Mouse (Mus musculus): ENCODE data around the gene Tcp10c. TPM values are rescaled to one million over a fixed set of nuclear protein-coding genes. Genes with fewer than 3 reads are reported as not detected.
"Not testable (repeated sequence)": the region's sequence is repeated elsewhere in the genome, so short reads cannot be mapped to it uniquely, and the experiment has no call there.

Gene Tcp10c
- polyA plus RNA-seq, 1 experiment from 2014 or later, result not detected

DNA sequence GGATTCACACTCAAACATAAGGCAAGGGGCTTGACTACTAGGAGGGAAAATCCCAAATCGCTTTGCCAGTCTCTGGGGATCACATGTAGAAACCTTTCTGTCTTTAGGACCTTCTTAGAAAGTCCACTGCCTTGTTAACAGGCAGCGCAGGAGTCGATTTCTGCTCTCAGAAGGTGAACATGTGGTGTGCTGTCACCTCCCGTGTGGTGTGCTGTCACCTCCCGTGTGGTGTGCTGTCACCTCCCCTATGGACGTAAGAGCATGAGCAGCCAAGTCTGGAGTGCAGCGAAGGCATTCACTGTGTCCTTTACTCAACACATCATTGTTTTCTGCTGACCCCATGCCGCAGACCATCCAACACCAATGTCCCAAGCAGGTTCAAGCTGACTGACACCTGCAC is 1.1 kb upstream of the Tcp10c start:
- not testable (repeated sequence) for H3K36me3 ChIP-seq (replicated peaks); H3K4me2 ChIP-seq; H3K4me3 ChIP-seq; H3K27ac ChIP-seq; ATAC-seq (replicated peaks); H3K27me3 ChIP-seq (replicated peaks); H3K4me1 ChIP-seq; H3K9ac ChIP-seq; H3K9me3 ChIP-seq
- WGBS, result 88% methylated on average over 8 of the region's 8 CpGs

DNA sequence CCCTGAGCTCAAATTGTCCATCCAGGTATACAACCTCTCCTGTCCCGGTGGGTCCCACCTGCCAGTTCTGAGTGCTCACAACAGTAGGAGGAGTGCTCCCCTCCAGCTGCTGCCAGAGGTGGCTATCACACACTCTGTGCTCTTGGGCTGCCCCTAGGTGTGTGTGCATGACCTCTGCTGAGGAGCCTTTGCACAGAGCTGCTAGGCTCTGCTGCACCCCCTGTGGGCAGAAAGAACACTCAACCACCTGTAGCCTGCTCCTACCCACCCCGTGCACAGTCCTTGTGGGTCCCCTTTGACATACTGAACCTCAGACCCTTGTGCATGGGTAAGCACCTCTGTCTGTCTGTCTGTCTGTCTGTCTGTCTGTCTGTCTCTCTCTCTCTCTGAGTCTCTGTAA is 8.1 kb downstream of the Tcp10c start:
- H3K4me1 ChIP-seq; H3K27ac ChIP-seq; H3K36me3 ChIP-seq (replicated peaks); H3K4me3 ChIP-seq; H3K9ac ChIP-seq; H3K4me2 ChIP-seq; H3K27me3 ChIP-seq (replicated peaks): not testable (repeated sequence)
- ATAC-seq (replicated peaks), result peak; percentile 50; the same call in 1 of the 2 replicates
- WGBS, result 84% methylated on average over 2 of the region's 2 CpGs
- H3K9me3 ChIP-seq, result peaks cover 10% of the 10 kb centered on the region; the same call in 1 of the 2 replicates

DNA sequence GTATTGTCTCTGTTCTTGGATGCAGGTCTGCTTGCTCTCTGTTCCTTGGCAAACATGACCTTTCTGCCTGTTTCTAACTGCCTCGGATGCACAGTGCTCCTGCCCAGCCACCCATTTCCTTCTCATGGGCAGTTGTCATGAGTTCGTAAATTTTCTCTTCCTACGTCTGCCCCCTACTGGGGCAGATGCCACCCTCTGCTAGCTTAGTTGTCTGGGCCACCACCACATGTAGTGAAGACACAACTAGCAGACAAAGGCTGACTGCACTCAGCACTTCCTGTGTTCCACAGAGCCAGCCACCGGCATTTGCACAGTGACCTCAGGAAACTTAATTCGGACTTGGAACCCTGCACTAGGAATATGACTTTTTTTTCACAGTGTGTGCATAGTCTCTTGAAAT is 9.4 kb downstream of the Tcp10c start:
- not testable (repeated sequence) for H3K27me3 ChIP-seq (replicated peaks); ATAC-seq (replicated peaks); H3K9ac ChIP-seq; H3K4me3 ChIP-seq; H3K4me1 ChIP-seq; H3K4me2 ChIP-seq; H3K27ac ChIP-seq; H3K36me3 ChIP-seq (replicated peaks)
- WGBS, result 93% methylated on average over 4 of the region's 5 CpGs
- H3K9me3 ChIP-seq, result peaks cover 12% of the 10 kb centered on the region; the same call in 1 of the 2 replicates

DNA sequence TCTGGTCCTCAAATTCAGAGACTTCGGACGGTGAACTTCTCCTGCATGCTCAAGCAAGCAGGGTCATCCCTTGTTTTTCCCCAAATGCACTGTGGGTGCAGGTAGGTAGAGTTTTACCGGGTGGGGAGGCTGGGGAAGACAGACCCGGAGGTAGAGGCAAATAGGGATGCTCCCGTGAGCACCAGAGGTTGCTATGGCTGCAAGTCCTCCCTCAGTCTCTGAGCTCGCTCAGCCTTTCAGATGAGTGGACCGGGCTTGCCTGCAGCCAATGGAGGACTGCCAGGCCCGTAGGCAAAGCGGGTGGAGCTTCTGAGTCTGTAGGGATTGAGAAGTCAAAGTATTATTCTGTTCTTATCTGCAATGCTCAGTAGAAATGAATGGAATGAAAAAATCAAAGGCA is 9.8 kb downstream of the Tcp10c start:
- WGBS, result 85% methylated on average over 9 of the region's 9 CpGs
- H3K4me3 ChIP-seq; ATAC-seq (replicated peaks): not testable (repeated sequence)

DNA sequence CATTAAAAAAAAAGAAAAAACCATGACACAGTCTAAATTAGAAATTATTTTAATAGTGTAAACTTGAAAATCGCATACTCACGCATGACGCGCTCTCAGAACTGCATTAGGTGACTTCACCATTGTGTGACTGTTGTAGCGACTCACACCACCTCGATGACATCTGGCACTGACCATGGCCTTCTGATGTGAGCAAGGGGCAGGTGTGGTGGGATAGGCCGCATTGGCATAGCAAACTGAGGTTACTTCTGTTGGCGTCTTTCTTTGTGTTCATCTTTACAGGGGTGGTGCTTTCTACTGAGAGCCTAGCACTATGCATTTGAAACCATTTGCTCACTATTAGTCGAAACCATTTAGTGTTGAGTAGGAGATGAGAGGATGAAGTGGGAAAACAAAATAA is 12.8 kb downstream of the Tcp10c start:
- not testable (repeated sequence) for H3K27me3 ChIP-seq (replicated peaks); H3K4me3 ChIP-seq; H3K36me3 ChIP-seq (replicated peaks); H3K27ac ChIP-seq; H3K9ac ChIP-seq; H3K4me2 ChIP-seq; H3K9me3 ChIP-seq; H3K4me1 ChIP-seq; ATAC-seq (replicated peaks)
- 94% methylated on average over 9 of the region's 9 CpGs for WGBS

More for the DNA sequence above, 9.8 kb downstream of the Tcp10c start:
- not testable (repeated sequence) for H3K9ac ChIP-seq; H3K36me3 ChIP-seq (replicated peaks); H3K27me3 ChIP-seq (replicated peaks); H3K4me1 ChIP-seq; H3K4me2 ChIP-seq; H3K27ac ChIP-seq
- H3K9me3 ChIP-seq, result peaks cover 12% of the 10 kb centered on the region; the same call in 1 of the 2 replicates

DNA sequence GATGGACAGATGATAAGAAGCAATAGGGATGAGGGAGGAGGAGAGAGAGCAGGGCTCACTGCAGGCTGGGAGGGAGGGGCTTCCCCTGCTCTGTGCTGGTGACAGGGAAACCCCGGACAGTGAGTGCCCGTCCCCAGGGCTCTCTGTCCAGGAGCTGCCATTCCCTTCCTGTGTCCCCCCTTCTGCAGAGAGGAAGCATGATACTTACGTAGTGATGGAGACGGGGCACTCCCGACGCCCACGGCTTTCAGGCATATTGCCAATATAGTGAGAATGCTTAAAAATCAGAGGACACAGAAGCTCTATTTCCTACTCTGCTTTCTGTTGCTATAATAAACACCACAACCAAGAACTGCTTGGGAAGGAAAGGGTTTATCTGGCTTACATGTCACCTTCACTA is 14.3 kb downstream of the Tcp10c start:
- H3K36me3 ChIP-seq (replicated peaks); H3K4me3 ChIP-seq; H3K27me3 ChIP-seq (replicated peaks); H3K9me3 ChIP-seq; H3K4me1 ChIP-seq; H3K4me2 ChIP-seq; H3K9ac ChIP-seq; H3K27ac ChIP-seq; ATAC-seq (replicated peaks): not testable (repeated sequence)
- WGBS, result 90% methylated on average over 7 of the region's 7 CpGs

DNA sequence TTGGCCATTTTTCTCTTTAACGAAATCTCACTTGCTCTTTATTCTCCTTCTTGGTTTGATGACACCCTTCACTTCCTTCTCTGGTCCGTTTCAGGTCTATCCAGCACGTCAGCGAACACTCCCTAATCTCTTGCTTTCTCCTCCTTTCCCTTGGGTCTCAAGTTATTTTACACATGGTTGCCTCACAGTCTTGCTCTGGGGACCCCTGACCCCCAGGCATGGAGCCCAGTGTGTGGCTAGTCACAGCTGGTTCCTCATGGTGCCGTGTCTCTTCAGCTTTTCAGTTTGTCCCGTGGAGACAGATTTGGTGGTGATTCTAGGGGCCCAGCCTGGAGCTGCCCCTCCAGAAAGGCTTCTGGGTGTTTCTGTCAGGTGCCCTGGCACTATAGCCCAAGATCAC is 16.4 kb downstream of the Tcp10c start:
- not testable (repeated sequence) for H3K4me2 ChIP-seq; H3K27ac ChIP-seq; H3K27me3 ChIP-seq (replicated peaks); H3K9ac ChIP-seq; H3K9me3 ChIP-seq; H3K4me3 ChIP-seq; ATAC-seq (replicated peaks); H3K36me3 ChIP-seq (replicated peaks); H3K4me1 ChIP-seq
- 76% methylated on average over 6 of the region's 6 CpGs for WGBS

DNA sequence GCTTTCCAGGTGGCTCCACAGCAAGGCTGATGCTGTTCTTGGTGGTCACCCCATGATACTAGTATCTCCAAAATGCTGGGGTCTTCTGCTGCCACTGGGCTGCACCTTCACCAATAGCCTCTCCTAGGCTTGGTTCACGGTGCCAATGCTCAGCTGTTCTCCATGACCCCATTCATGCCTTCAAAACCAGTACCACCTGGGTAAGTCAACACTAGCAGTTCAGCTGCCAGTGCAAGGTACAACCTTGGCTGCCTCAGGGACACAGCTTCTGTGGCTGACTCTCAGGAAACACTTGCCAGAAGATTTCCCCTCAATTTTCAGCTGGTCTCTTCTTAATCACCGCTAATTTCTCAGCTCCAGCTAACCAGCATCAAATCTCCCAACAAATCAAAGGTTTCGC is 24.0 kb downstream of the Tcp10c start:
- H3K4me3 ChIP-seq; H3K27me3 ChIP-seq (replicated peaks); H3K4me1 ChIP-seq; ATAC-seq (replicated peaks); H3K4me2 ChIP-seq; H3K27ac ChIP-seq; H3K36me3 ChIP-seq (replicated peaks); H3K9ac ChIP-seq: not testable (repeated sequence)
- WGBS, result 86% methylated on average over 3 of the region's 3 CpGs
- 0 out of 2 replicates have a peak, but pooled peaks cover 13% of the 10 kb centered on the region for H3K9me3 ChIP-seq

DNA sequence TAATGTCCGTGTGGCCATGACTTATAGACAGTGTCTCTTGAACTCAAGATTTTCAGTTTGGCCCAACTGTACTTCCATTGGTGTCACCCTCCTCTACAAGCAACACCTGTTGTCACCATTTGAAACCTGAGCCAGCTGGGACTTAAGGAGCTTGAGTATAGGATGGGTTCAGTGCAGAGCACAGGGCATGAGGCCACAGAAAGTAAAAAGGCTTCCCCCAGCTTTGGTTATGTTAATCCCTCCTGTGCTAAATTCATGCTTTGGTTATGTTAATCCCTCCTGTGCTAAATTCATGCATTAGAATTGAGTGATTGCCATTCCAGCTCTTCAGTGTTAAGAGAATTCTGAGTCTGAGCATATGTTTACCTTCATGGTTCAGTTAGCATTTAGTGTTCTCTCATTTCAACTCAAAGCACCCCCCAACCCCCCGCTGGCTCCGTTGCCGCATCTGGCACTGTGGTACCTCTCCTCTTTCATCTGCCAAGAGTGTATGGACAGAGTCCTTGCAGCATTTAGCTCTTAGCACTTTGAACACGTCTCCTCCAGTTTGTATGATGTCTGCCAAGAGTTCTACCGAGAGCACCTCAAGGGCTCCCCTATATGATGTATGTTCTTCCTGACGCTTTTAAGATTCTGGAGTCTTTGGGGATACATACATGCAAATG is 25.7 kb downstream of the Tcp10c start:
- H3K4me1 ChIP-seq; H3K4me2 ChIP-seq; H3K4me3 ChIP-seq; H3K27me3 ChIP-seq (replicated peaks); H3K27ac ChIP-seq; H3K9ac ChIP-seq; ATAC-seq (replicated peaks); H3K36me3 ChIP-seq (replicated peaks): not testable (repeated sequence)
- WGBS, result 67% methylated on average over 7 of the region's 7 CpGs
- H3K9me3 ChIP-seq, result 0 out of 2 replicates have a peak, but pooled peaks cover 13% of the 10 kb centered on the region

DNA sequence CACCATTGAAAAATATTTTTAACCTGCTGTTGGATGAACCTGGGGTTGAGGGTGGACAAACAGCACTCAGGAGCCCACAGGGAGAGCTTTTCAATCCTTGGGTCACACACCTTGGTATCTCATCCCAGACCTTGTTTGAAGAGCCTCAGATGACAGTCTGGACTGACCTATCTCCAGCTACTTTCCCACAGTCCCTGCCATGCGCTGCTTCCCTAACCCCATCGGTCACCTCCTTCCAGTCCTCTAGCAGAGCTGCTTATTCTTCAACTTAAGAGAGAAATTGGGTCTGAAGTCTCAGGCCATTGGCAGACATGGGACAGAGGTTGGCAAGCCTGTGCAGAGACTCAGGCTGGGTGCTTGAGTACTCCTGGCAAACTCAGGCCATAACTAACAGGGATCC is 26.9 kb downstream of the Tcp10c start:
- H3K4me2 ChIP-seq; H3K27me3 ChIP-seq (replicated peaks); ATAC-seq (replicated peaks); H3K9ac ChIP-seq; H3K36me3 ChIP-seq (replicated peaks); H3K27ac ChIP-seq; H3K4me1 ChIP-seq; H3K4me3 ChIP-seq: not testable (repeated sequence)
- H3K9me3 ChIP-seq, result 0 out of 2 replicates have a peak, but pooled peaks cover 13% of the 10 kb centered on the region
- WGBS, result 94% methylated on average over 2 of the region's 2 CpGs

DNA sequence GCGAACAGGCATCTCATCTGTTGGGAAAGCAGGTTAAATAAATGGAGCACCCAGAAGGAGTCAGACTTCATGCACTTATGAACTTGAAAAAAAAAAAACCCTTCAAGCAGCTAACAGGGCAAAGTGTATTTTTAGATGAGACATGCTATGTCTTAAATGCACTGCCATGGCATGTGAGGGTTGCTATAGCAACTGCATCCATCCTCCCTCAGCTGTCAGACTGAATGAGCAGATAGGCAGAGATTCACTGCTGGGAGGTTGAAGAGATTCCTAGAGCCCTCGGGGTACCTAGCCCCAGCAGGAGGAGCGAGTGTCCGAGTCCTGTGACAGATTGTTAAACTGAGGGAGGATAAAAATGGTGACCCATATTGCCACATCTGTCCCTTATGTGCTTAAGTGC is 36.6 kb downstream of the Tcp10c start:
- ATAC-seq (replicated peaks), result peak; percentile 91
- H3K9ac ChIP-seq; H3K27me3 ChIP-seq (replicated peaks); H3K36me3 ChIP-seq (replicated peaks); H3K4me2 ChIP-seq; H3K4me1 ChIP-seq; H3K9me3 ChIP-seq; H3K27ac ChIP-seq; H3K4me3 ChIP-seq: not testable (repeated sequence)
- 83% methylated on average over 1 of the region's 4 CpGs for WGBS

DNA sequence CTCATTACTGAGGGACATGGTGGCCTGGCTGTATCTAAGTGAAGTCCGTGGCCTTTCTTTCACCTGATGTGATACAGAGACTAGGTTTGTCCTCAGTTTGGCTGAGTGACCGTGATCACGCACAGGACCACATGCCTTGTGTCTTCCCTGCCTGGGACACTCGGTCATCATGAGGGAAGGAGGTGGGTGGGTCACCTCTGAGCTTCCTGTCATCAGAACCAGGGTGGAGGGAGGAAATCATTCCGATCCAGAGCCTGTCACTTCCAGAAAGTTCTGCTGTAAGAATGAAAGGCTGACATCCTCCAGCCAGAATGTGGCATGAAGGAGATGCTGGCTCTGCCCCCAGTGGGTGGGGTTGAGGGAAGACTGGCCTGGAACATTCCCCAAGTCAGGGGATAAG is 45.6 kb downstream of the Tcp10c start:
- not testable (repeated sequence) for H3K36me3 ChIP-seq (replicated peaks); ATAC-seq (replicated peaks); H3K27ac ChIP-seq; H3K9ac ChIP-seq; H3K4me2 ChIP-seq; H3K27me3 ChIP-seq (replicated peaks); H3K4me1 ChIP-seq; H3K4me3 ChIP-seq
- 85% methylated on average over 4 of the region's 5 CpGs for WGBS
- peaks cover 19% of the 10 kb centered on the region for H3K9me3 ChIP-seq

DNA sequence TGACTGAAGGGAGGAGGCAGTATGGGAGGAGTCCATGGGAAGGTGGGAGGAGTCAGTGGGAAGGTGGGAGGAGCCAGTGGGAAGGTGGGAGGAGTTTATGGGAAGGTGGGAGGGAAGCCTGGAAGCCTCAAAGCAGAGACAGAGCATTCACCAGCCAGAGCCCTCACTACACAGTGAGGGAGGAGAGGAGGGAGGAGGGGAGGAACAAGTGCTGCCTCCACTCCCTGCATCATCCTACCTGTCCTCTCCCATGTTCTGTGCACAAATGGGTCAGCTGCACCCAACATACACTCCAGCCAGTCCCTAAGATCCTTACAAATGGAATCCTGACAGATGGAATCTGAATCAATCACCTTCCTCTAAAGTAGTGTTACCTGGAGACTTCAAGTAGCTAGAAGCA is 47.7 kb downstream of the Tcp10c start:
- not testable (repeated sequence) for H3K4me1 ChIP-seq

More for the DNA sequence above, 47.7 kb downstream of the Tcp10c start:
- H3K36me3 ChIP-seq (replicated peaks); H3K4me3 ChIP-seq; H3K4me2 ChIP-seq; H3K27ac ChIP-seq; H3K9ac ChIP-seq; H3K27me3 ChIP-seq (replicated peaks): not testable (repeated sequence)
- peaks cover 14% of the 10 kb centered on the region for H3K9me3 ChIP-seq
- ATAC-seq (replicated peaks), result peak; percentile 68; the same call in 1 of the 2 replicates

Data from midbrain, embryonic 15.5 days (tissue).